Mouse (Mus musculus): Measurements from ENCODE around the gene Tmem126a. TPM values are rescaled to one million over a fixed set of nuclear protein-coding genes. Genes with fewer than 3 reads are reported as not detected.

Gene Tmem126a
- polyA plus RNA-seq, 1 experiment, result 119 TPM

DNA sequence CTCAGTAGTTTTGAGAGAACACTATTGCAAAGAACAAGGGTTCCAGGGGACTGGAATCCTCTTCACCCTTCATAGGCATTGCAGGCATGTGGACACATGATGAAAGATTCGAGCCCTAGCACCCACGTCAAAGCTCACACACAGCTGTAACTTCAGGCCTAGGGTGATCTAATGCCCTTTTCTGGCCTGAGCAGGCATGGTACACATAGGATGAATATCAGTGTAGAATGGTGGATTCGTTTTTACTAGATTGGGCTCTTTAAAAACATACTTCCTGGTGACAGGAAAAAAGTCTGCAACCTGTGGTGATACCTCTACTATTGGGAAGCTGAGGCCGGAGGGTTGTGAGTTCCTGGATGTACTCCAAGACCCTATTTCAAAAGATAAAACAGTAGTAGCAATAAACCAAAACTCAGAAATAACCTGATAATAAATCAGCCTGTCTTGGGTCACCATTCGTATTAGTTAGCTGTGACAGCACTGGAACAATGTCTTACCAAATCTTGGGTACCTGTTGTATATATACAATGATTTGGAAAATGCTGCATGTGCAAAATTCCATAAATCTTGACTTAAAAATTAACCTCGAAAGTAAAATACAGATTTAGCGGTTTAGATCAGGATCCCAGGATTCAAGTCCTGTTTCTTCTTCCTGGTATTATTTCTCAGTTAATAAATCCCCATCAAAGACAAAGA lies 732 bp downstream of the Tmem126a start:
- peak overlapping the region; percentile 80 for H3K4me3 ChIP-seq
- H3K4me2 ChIP-seq (ENCODE audit: low read depth), result peak overlapping the region; percentile 88
- H3K79me2 ChIP-seq (ENCODE audit: control insufficient read depth, insufficient read depth), result peaks cover 19% of the 10 kb centered on the region
- peaks cover 34% of the 10 kb centered on the region for H3K36me3 ChIP-seq (ENCODE audit: control insufficient read depth, insufficient read depth)
- TF ChIP-seq MAX (IDR thresholded peaks at IDR 0.05; ENCODE audit: low read depth) (no peak), POLR2A (IDR thresholded peaks at IDR 0.05; ENCODE audit: insufficient read length, low read depth) (peak; percentile 36), POLR2AphosphoS2 (IDR thresholded peaks at IDR 0.05; ENCODE audit: insufficient read length, low read depth) (peak; percentile 97)
- no peaks in the 10 kb centered on the region for H3K27me3 ChIP-seq (ENCODE audit: control insufficient read depth, insufficient read depth, insufficient read length)
- peak overlapping the region; percentile 60 for H3ac ChIP-seq (ENCODE audit: control insufficient read depth, insufficient read length)

DNA sequence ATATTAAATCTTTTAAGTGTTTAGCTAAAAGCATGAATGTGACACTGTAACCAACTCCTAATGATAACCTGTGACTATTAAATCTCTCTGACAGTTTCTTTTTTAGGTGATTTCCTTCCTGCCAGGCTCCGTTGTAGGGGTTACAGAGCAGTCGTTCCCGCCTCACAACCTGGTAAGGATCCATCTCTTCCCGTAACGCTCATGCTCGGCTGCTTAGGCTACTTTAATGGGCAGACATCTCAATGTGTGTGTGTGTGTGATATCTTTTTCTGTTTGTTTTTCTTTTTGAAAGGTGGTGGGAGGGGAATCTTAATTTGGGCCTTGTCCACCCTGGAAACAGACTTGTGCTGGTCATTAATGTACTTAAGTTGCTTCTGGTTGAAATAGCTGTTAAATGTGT lies 12.8 kb downstream of the Tmem126a start:
- Histone ChIP-seq H3K36me3 (ENCODE audit: control insufficient read depth, insufficient read depth) (peaks cover 35% of the 10 kb centered on the region), H3K79me2 (ENCODE audit: control insufficient read depth, insufficient read depth) (peaks cover 53% of the 10 kb centered on the region), H3ac (ENCODE audit: control insufficient read depth, insufficient read length) (peak overlapping the region; percentile 98), H3K4me2 (ENCODE audit: low read depth) (peak overlapping the region; percentile 91), H3K4me3 (peak overlapping the region; percentile 81), H3K27me3 (ENCODE audit: control insufficient read depth, insufficient read depth, insufficient read length) (no peaks in the 10 kb centered on the region)
- TF ChIP-seq USF1 (IDR thresholded peaks at IDR 0.05; ENCODE audit: low read depth), result no peak
- no peak for TF ChIP-seq MAX (IDR thresholded peaks at IDR 0.05; ENCODE audit: low read depth)
- no peak for TF ChIP-seq E2F4 (IDR thresholded peaks at IDR 0.05; ENCODE audit: insufficient read depth)
- no peak for TF ChIP-seq TCF3 (IDR thresholded peaks at IDR 0.05; ENCODE audit: insufficient read length, low read depth)
- no peak for TF ChIP-seq MYOD1 (IDR thresholded peaks at IDR 0.05; ENCODE audit: control insufficient read depth in 1 of 3, insufficient read length in 2 of 3, low read depth in 2 of 3)
- TF ChIP-seq REST (IDR thresholded peaks at IDR 0.05; ENCODE audit: insufficient read depth, insufficient read length), result no peak
- TF ChIP-seq POLR2A (IDR thresholded peaks at IDR 0.05; ENCODE audit: insufficient read length, low read depth), result no peak
- no peak for TF ChIP-seq CEBPB (IDR thresholded peaks at IDR 0.05; ENCODE audit: insufficient read depth, poor library complexity, severe bottlenecking)
- no peak for TF ChIP-seq SRF (IDR thresholded peaks at IDR 0.05; ENCODE audit: control insufficient read depth, insufficient read length, low read depth)
- TF ChIP-seq TCF12 (IDR thresholded peaks at IDR 0.05; ENCODE audit: insufficient read depth, poor library complexity, severe bottlenecking), result no peak
- TF ChIP-seq MYOG (IDR thresholded peaks at IDR 0.05; ENCODE audit: control insufficient read depth in 1 of 3, insufficient read depth in 1 of 3, insufficient read length in 2 of 3, low read depth in 2 of 3), result no peak
- no peak for TF ChIP-seq POLR2AphosphoS2 (IDR thresholded peaks at IDR 0.05; ENCODE audit: insufficient read length, low read depth)

- no peaks in the 10 kb centered on the region for H3K27me3 ChIP-seq (ENCODE audit: control insufficient read depth, insufficient read depth, insufficient read length)
- H3K36me3 ChIP-seq (ENCODE audit: control insufficient read depth, insufficient read depth), result peaks cover 27% of the 10 kb centered on the region
- H3K4me2 ChIP-seq (ENCODE audit: low read depth), result peak overlapping the region; percentile 91
- peak overlapping the region; percentile 98 for H3ac ChIP-seq (ENCODE audit: control insufficient read depth, insufficient read length)
- peaks cover 46% of the 10 kb centered on the region for H3K79me2 ChIP-seq (ENCODE audit: control insufficient read depth, insufficient read depth)
- peak; percentile 62 for TF ChIP-seq POLR2AphosphoS2 (IDR thresholded peaks at IDR 0.05; ENCODE audit: insufficient read length, low read depth)
- TF ChIP-seq MYOG (IDR thresholded peaks at IDR 0.05; ENCODE audit: control insufficient read depth in 1 of 3, insufficient read depth in 1 of 3, insufficient read length in 2 of 3, low read depth in 2 of 3), result no peak
- peak; percentile 33 for TF ChIP-seq POLR2A (IDR thresholded peaks at IDR 0.05; ENCODE audit: insufficient read length, low read depth)
- H3K4me3 ChIP-seq, result peak overlapping the region; percentile 81
Measured at GRCm38 (mm10) chr7:90443101-90444091, 13.6 kb downstream of the Tmem126a start.

DNA sequence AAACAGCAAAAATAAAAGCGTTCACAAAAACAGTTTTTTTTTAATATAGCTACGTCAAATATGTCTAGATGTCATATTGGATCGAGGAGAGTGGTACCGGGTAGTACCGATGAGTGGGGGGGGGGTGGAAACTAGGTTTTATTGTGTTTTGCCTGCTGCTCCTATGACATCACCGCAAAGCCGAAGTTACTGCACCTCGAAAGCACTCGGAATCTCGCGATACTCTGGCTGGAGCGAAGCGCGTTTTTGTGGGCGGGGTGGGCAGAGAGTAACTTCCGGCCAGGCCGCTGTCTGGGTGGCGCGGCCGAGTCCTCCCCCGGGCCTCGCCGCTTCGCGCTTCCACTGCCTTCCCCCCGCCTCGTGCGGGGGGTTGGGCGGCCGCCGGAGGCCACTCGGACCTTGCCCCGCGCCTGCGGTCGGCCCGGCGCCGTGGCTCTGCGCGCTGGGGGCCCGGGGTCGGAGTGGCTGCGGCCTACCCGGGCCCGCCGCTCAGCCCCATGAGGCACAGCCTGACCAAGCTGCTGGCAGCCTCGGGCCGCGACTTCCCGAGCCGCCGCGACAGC lies 14.4 kb downstream of the Tmem126a start, which contains the start of gene Crebzf:
Crebzf (plus strand) TSS at position 212 of the 563 bp plus-strand sequence.
- peak within 1 kb of the TSS; percentile 81 for H3K4me3 ChIP-seq
- H3K36me3 ChIP-seq (ENCODE audit: control insufficient read depth, insufficient read depth), result peaks cover 19% of the 10 kb centered on the region
- H3K27me3 ChIP-seq (ENCODE audit: control insufficient read depth, insufficient read depth, insufficient read length), result no peaks in the 10 kb centered on the region
- H3K4me2 ChIP-seq (ENCODE audit: low read depth), result peak within 1 kb of the TSS; percentile 98
- TF ChIP-seq MYOD1 (IDR thresholded peaks at IDR 0.05; ENCODE audit: control insufficient read depth in 1 of 3, insufficient read length in 2 of 3, low read depth in 2 of 3) (no peak), MAX (IDR thresholded peaks at IDR 0.05; ENCODE audit: low read depth) (no peak), POLR2AphosphoS2 (IDR thresholded peaks at IDR 0.05; ENCODE audit: insufficient read length, low read depth) (peak; percentile 84), TCF12 (IDR thresholded peaks at IDR 0.05; ENCODE audit: insufficient read depth, poor library complexity, severe bottlenecking) (no peak), REST (IDR thresholded peaks at IDR 0.05; ENCODE audit: insufficient read depth, insufficient read length) (no peak), MYOG (IDR thresholded peaks at IDR 0.05; ENCODE audit: control insufficient read depth in 1 of 3, insufficient read depth in 1 of 3, insufficient read length in 2 of 3, low read depth in 2 of 3) (peak in 1 of 3 experiments; percentile 7), POLR2A (IDR thresholded peaks at IDR 0.05; ENCODE audit: insufficient read length, low read depth) (peak; percentile 84), E2F4 (IDR thresholded peaks at IDR 0.05; ENCODE audit: insufficient read depth) (peak; percentile 42)
- peak within 1 kb of the TSS; percentile 98 for H3ac ChIP-seq (ENCODE audit: control insufficient read depth, insufficient read length)
- H3K79me2 ChIP-seq (ENCODE audit: control insufficient read depth, insufficient read depth), result peaks cover 38% of the 10 kb centered on the region

Measured in myocyte (in vitro differentiated cells).